Mouse (Mus musculus) MEL (cell line): ENCODE results near the gene Ipo5.

Experiments
- MYC ChIP-seq: IDR thresholded peaks from 2 replicates; pipeline ENCODE4 v1.6.1; 2011; ENCODE audit warnings: low read depth, mild to moderate bottlenecking, low read length, improper control_type of control experiment, moderate library complexity
- NRF1 ChIP-seq: IDR thresholded peaks from 2 replicates; pipeline ENCODE4 v1.6.1; 2014; ENCODE audit warnings: low read depth, mild to moderate bottlenecking, inconsistent platforms, low read length, improper control_type of control experiment, moderate library complexity; ENCODE audit not compliant: poor library complexity, insufficient read depth, severe bottlenecking
- TAL1 ChIP-seq: IDR thresholded peaks from 2 replicates; pipeline ENCODE4 v1.6.1; 2012; ENCODE audit warnings: mild to moderate bottlenecking, inconsistent platforms, low read length, moderate library complexity, mixed read lengths
- TBP ChIP-seq: IDR thresholded peaks from 2 replicates; pipeline ENCODE4 v1.8.0; 2011; ENCODE audit warnings: low read depth, low read length, improper control_type of control experiment
- TCF12 ChIP-seq: IDR thresholded peaks from 2 replicates; pipeline ENCODE4 v1.6.1; 2014; ENCODE audit warnings: low read depth, mild to moderate bottlenecking, inconsistent platforms, low read length, improper control_type of control experiment, moderate library complexity

GRCm38 (mm10) chr14:120921805-120922204, 10.8 kb downstream of the Ipo5 start:
- TF ChIP-seq TCF12 (no peak), TBP (no peak), NRF1 (no peak), TAL1 (no peak), MYC (no peak)
